16 mouse cellular contexts compared by ENCODE assay signal in genomic region chr6:54138157-54138556, GRCm38 (mm10).
"Had no signal": no experiment of that assay in that cellular context is flagged by ENCODE, and none has a peak within 500 bp of the region (broad histone marks: within the 10 kb centered on the region; RNA-seq: fewer than 3 reads in every experiment).

No protein-coding gene starts in this region.

- H3K4me1 ChIP-seq: neural tube, embryonic 15.5 days; stomach, embryonic 15.5 days had no signal

- H3K27ac ChIP-seq: neural tube, embryonic 13.5 days; neural tube, embryonic 15.5 days; stomach, embryonic 15.5 days; stomach, postnatal 0 days had no signal

- H3K4me3 ChIP-seq: neural tube, embryonic 13.5 days; neural tube, embryonic 15.5 days; stomach, embryonic 15.5 days had no signal

- DNase-seq: retina, postnatal 1 day; right cerebral cortex, adult 18-20 months; right cerebral cortex, postnatal 14 days; right cerebral cortex, postnatal 25 days; right cerebral cortex, postnatal 4 days; spleen, adult 18-20 months; thymus, adult 18-20 months; thymus, adult 2 months; thymus, postnatal 14 days; thymus, postnatal 25 days; thymus, postnatal 36 days; thymus, postnatal 4 days had no signal

- H3K27me3 ChIP-seq: neural tube, embryonic 13.5 days; neural tube, embryonic 15.5 days; stomach, embryonic 15.5 days had no signal
